Mouse (Mus musculus): ENCODE data around the gene Leap2.

GRCm38 (mm10) chr11:53448529-53448928 is 25.6 kb upstream of the Leap2 start:
- TF ChIP-seq CTCF (IDR thresholded peaks at IDR 0.05 in 2 of 3, conservative IDR thresholded peaks at IDR 0.05 in 1 of 3; ENCODE audit: control insufficient read depth in 1 of 3, insufficient read depth in 1 of 3, low read depth in 2 of 3, low read length in 3 of 3, poor library complexity in 1 of 3, severe bottlenecking in 1 of 3) (no peak), TAL1 (IDR thresholded peaks at IDR 0.05; ENCODE audit: low read length) (no peak), MAFK (IDR thresholded peaks at IDR 0.05; ENCODE audit: borderline replicate concordance, low read depth, low read length) (no peak), ZNF384 (IDR thresholded peaks at IDR 0.05; ENCODE audit: low read depth, low read length) (no peak), USF1 (IDR thresholded peaks at IDR 0.05; ENCODE audit: low read depth, low read length) (no peak), EP300 (IDR thresholded peaks at IDR 0.05; ENCODE audit: low read depth in 1 of 2, low read length in 2 of 2) (no peak), USF2 (IDR thresholded peaks at IDR 0.05; ENCODE audit: borderline replicate concordance in 1 of 2, insufficient read depth in 1 of 2, low read depth in 1 of 2, low read length in 2 of 2) (no peak), BHLHE40 (IDR thresholded peaks at IDR 0.05; ENCODE audit: borderline replicate concordance, low read depth, low read length) (no peak), HCFC1 (IDR thresholded peaks at IDR 0.05; ENCODE audit: low read depth, low read length) (no peak), POLR2A (IDR thresholded peaks at IDR 0.05; ENCODE audit: control insufficient read depth in 1 of 2, insufficient read depth in 1 of 2, low read depth in 1 of 2, low read length in 2 of 2, poor library complexity in 1 of 2) (no peak)
